Mouse (Mus musculus) Muller cell, postnatal 12 days (primary cell): ENCODE results near the gene Fads1.

Experiments
- DNase-seq: peaks from one replicate; pipeline ENCODE4 v3.0.0-alpha.2; 2015; ENCODE audit errors: inconsistent ontology term

The Fads1 gene

GRCm38 (mm10) chr19:10176941-10177372 is 5.7 kb upstream of the Fads1 start:
- DNase-seq, result peak; percentile 55

GRCm38 (mm10) chr19:10181225-10181624 is 1.5 kb upstream of the Fads1 start:
- no peak for DNase-seq

GRCm38 (mm10) chr19:10182142-10182541 is 546 bp upstream of the Fads1 start:
- DNase-seq, result no peak

- DNase-seq, result peak; percentile 80
These were observed 753 bp downstream of the Fads1 start for GRCm38 (mm10) chr19:10183299-10183983.

GRCm38 (mm10) chr19:10184096-10184495 is 1.4 kb downstream of the Fads1 start:
- DNase-seq, result peak; percentile 68

- DNase-seq, result no peak
These were observed 3.2 kb downstream of the Fads1 start for GRCm38 (mm10) chr19:10185876-10186275.

GRCm38 (mm10) chr19:10186569-10186968 is 3.9 kb downstream of the Fads1 start:
- DNase-seq, result no peak

GRCm38 (mm10) chr19:10188281-10188811 is 5.7 kb downstream of the Fads1 start:
- peak; percentile 74 for DNase-seq

- DNase-seq, result no peak
These were observed 6.3 kb downstream of the Fads1 start for GRCm38 (mm10) chr19:10189022-10189421.

- no peak for DNase-seq
These were observed 7.3 kb downstream of the Fads1 start for GRCm38 (mm10) chr19:10189940-10190339.

GRCm38 (mm10) chr19:10190796-10191195 is 8.1 kb downstream of the Fads1 start:
- peak; percentile 32 for DNase-seq

GRCm38 (mm10) chr19:10191326-10191725 is 8.6 kb downstream of the Fads1 start:
- DNase-seq, result no peak

GRCm38 (mm10) chr19:10194337-10194736 is 11.6 kb downstream of the Fads1 start:
- DNase-seq, result no peak

GRCm38 (mm10) chr19:10195252-10195651 is 12.6 kb downstream of the Fads1 start:
- DNase-seq, result peak; percentile 88

- DNase-seq, result no peak
These were observed 14.4 kb downstream of the Fads1 start for GRCm38 (mm10) chr19:10197130-10197529.

- DNase-seq, result no peak
These were observed 15.6 kb downstream of the Fads1 start for GRCm38 (mm10) chr19:10198286-10198685.

- DNase-seq, result peak; percentile 62
These were observed 16.0 kb downstream of the Fads1 start for GRCm38 (mm10) chr19:10198723-10199122.

GRCm38 (mm10) chr19:10203146-10203847 is 20.6 kb downstream of the Fads1 start:
- no peak for DNase-seq

GRCm38 (mm10) chr19:10203848-10204615 is 21.3 kb downstream of the Fads1 start, which contains the start of the genes Tmem258 and Fen1:
Gene Tmem258, plus strand, starts transcription at chr19:10204014.
Gene Fen1, minus strand, starts transcription at chr19:10204169.
- peak; percentile 91 for DNase-seq

GRCm38 (mm10) chr19:10204616-10205001 is 21.9 kb downstream of the Fads1 start:
- peak; percentile 76 for DNase-seq

- DNase-seq, result no peak
These were observed 22.4 kb downstream of the Fads1 start for GRCm38 (mm10) chr19:10205051-10205450.

- DNase-seq, result no peak
These were observed 26.2 kb downstream of the Fads1 start for GRCm38 (mm10) chr19:10208851-10209250.
